Mouse (Mus musculus): Measurements from ENCODE around the gene Tmem270. TPM values are rescaled to one million over a fixed set of nuclear protein-coding genes. Genes with fewer than 3 reads are reported as not detected.
A peak's percentile ranks its signal among the peaks of the same experiment; 100 is the strongest.
"Not testable (repeated sequence)": the region's sequence is repeated elsewhere in the genome, so short reads cannot be mapped to it uniquely, and the experiment has no call there.

Gene Tmem270
- polyA plus RNA-seq, 1 experiment from 2014 or later: not detected

DNA sequence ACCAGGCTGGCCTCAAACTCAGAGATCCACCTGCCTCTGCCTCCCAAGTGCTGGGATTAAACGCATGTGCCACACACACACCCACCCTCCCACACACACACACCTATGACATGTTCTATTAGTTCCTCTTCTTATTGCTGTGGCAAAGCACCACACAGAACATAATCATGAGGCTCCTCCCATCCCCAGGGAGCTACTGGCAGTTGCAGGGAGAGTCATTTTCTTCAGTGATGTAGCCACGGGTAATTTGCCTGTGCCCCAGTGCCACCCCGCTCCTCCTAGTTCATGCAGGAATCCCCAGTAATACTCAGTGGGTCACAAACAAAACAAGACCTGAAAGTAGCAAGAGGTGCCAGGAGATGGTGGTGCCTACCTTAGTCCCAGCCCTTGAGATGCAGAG, 28.1 kb upstream of the Tmem270 start:
- WGBS: 80% methylated on average over 3 of the region's 3 CpGs
- no peak for ATAC-seq (ENCODE audit: insufficient number of reproducible peaks, insufficient read depth, low FRiP score, low read depth)

DNA sequence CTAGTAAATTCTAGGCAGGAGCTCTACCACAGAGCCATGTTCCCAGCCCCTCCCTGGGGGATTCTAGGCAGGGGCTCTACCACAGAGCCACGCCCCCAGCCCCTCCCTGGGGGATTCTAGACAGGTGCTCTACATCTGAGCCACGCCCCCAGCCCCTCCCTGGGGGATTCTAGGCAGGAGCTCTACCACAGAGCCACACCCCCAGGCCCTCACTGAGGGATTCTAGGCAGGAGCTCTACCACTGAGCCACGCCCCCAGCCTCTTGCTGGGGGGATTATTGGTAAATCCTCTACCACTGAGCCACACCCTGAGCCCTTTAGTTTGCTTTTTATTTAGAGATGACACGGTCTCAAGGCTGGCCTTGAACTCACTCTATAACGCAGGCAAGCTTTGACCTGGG, 27.2 kb upstream of the Tmem270 start:
- not testable (repeated sequence) for H3K27ac ChIP-seq (ENCODE audit: low read length); ATAC-seq (ENCODE audit: insufficient number of reproducible peaks, insufficient read depth, low FRiP score, low read depth); H3K9me3 ChIP-seq (ENCODE audit: control insufficient read depth, low read depth, low read length); H3K9ac ChIP-seq (replicated peaks; ENCODE audit: low read depth, low read length); H3K4me1 ChIP-seq (ENCODE audit: control insufficient read depth, insufficient read depth, low read length); H3K36me3 ChIP-seq (ENCODE audit: control insufficient read depth, insufficient read depth, low read length); H3K4me3 ChIP-seq (ENCODE audit: low read depth, low read length); H3K27me3 ChIP-seq (ENCODE audit: control insufficient read depth, insufficient read depth, low read length); H3K4me2 ChIP-seq (replicated peaks; ENCODE audit: low read depth, low read length)
- 82% methylated on average over 5 of the region's 5 CpGs for WGBS

More for the DNA sequence above, 28.1 kb upstream of the Tmem270 start:
- no peak overlapping the region for H3K9ac ChIP-seq (replicated peaks; ENCODE audit: low read depth, low read length)
- no peak overlapping the region for H3K27ac ChIP-seq (ENCODE audit: low read length)
- H3K9me3 ChIP-seq (ENCODE audit: control insufficient read depth, low read depth, low read length): no peaks in the 10 kb centered on the region
- no peaks in the 10 kb centered on the region for H3K27me3 ChIP-seq (ENCODE audit: control insufficient read depth, insufficient read depth, low read length)
- H3K36me3 ChIP-seq (ENCODE audit: control insufficient read depth, insufficient read depth, low read length): no peaks in the 10 kb centered on the region
- H3K4me3 ChIP-seq (ENCODE audit: low read depth, low read length): no peak overlapping the region
- H3K4me2 ChIP-seq (replicated peaks; ENCODE audit: low read depth, low read length): no peak overlapping the region
- H3K4me1 ChIP-seq (ENCODE audit: control insufficient read depth, insufficient read depth, low read length): no peaks in the 10 kb centered on the region; the same call in 1 of the 2 replicates

DNA sequence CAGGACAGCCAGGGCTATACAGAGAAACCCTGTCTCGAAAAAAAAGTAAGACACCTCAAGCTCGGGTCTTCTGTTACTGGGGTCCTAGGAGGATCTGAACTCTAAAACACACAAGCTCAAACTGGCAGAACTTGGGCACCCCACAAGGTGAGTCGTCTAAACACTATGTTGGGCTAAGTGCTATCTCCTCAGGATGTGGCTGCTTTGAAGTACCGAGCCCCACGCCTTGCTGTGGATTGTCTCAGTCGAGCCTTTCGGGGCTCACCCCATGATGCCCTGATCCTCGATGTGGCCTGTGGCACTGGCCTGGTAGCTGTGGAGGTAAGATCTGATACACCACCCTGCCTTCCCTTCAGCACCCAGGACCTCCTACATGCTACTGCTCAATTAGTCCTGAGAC, 26.7 kb upstream of the Tmem270 start:
- WGBS: 90% methylated on average over 8 of the region's 8 CpGs
- no peak overlapping the region for H3K27ac ChIP-seq (ENCODE audit: low read length)
- H3K27me3 ChIP-seq (ENCODE audit: control insufficient read depth, insufficient read depth, low read length): no peaks in the 10 kb centered on the region
- H3K4me1 ChIP-seq (ENCODE audit: control insufficient read depth, insufficient read depth, low read length): no peaks in the 10 kb centered on the region; the same call in 1 of the 2 replicates
- H3K4me3 ChIP-seq (ENCODE audit: low read depth, low read length): no peak overlapping the region
- ATAC-seq (ENCODE audit: insufficient number of reproducible peaks, insufficient read depth, low FRiP score, low read depth): no peak
- no peaks in the 10 kb centered on the region for H3K36me3 ChIP-seq (ENCODE audit: control insufficient read depth, insufficient read depth, low read length)
- H3K4me2 ChIP-seq (replicated peaks; ENCODE audit: low read depth, low read length): no peak overlapping the region
- H3K9ac ChIP-seq (replicated peaks; ENCODE audit: low read depth, low read length): no peak overlapping the region
- H3K9me3 ChIP-seq (ENCODE audit: control insufficient read depth, low read depth, low read length): no peaks in the 10 kb centered on the region

- Histone ChIP-seq H3K4me1 (ENCODE audit: control insufficient read depth, insufficient read depth, low read length) (no peaks in the 10 kb centered on the region; the same call in 1 of the 2 replicates), H3K27me3 (ENCODE audit: control insufficient read depth, insufficient read depth, low read length) (no peaks in the 10 kb centered on the region), H3K36me3 (ENCODE audit: control insufficient read depth, insufficient read depth, low read length) (no peaks in the 10 kb centered on the region), H3K4me3 (ENCODE audit: low read depth, low read length) (peak overlapping the region; percentile 71), H3K27ac (ENCODE audit: low read length) (no peak overlapping the region; the same call in 1 of the 2 replicates), H3K4me2 (replicated peaks; ENCODE audit: low read depth, low read length) (peak overlapping the region; percentile 68), H3K9me3 (ENCODE audit: control insufficient read depth, low read depth, low read length) (no peaks in the 10 kb centered on the region), H3K9ac (replicated peaks; ENCODE audit: low read depth, low read length) (peak overlapping the region; percentile 43; the same call in 1 of the 2 replicates)
- no peak for ATAC-seq (ENCODE audit: insufficient number of reproducible peaks, insufficient read depth, low FRiP score, low read depth)
- WGBS: 44% methylated on average over 9 of the region's 9 CpGs
These were observed 26.4 kb upstream of the Tmem270 start for GRCm38 (mm10) chr5:134932903-134933276.

DNA sequence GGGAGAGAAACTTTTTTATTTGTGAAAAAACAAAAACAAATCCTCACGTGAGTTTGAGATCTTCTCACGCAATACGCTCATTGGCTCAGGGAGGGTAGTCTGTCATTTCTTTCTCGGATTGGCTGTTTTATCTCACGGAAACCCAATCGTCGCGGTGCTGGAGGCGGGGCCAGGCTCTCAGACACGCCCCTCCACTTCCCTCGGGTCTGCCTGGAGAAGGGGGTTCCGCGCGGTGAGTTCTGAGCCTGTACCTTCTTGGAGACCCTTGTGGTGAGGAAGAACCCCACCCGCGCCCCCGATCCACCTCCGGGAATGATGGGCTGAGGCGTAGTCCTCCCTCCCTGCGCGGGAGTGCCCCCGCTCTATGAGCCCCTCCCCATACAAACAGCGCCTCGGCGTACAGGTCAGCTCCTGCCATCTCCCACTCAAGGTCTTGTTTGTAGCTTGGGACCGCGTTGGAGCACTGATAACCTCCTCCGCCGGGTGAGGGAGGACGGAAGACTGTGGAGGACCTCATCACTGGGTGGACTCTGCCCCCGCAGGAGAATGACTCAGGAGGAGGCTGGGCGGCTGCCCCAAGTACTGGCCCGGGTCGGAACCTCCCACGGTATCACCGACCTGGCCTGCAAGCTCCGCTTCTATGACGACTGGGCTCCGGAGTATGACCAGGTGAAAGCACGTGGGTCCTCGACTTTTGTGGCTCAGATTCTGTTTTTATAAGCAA, 25.8 kb upstream of the Tmem270 start, which contains the start of gene Mettl27:
Gene Mettl27 (plus strand): TSS at position 190 of the 724 bp plus-strand sequence.
- Histone ChIP-seq H3K9me3 (ENCODE audit: control insufficient read depth, low read depth, low read length) (no peaks in the 10 kb centered on the region), H3K9ac (replicated peaks; ENCODE audit: low read depth, low read length) (peak within 1 kb of the TSS; percentile 43), H3K27me3 (ENCODE audit: control insufficient read depth, insufficient read depth, low read length) (no peaks in the 10 kb centered on the region), H3K4me2 (replicated peaks; ENCODE audit: low read depth, low read length) (peak within 1 kb of the TSS; percentile 68), H3K36me3 (ENCODE audit: control insufficient read depth, insufficient read depth, low read length) (no peaks in the 10 kb centered on the region), H3K4me1 (ENCODE audit: control insufficient read depth, insufficient read depth, low read length) (no peaks in the 10 kb centered on the region; the same call in 1 of the 2 replicates), H3K27ac (ENCODE audit: low read length) (peak within 1 kb of the TSS; percentile 73), H3K4me3 (ENCODE audit: low read depth, low read length) (peak within 1 kb of the TSS; percentile 71)
- peak; percentile 95 for ATAC-seq (ENCODE audit: insufficient number of reproducible peaks, insufficient read depth, low FRiP score, low read depth)
- WGBS: under 1% methylated on average over 40 of the region's 41 CpGs

DNA sequence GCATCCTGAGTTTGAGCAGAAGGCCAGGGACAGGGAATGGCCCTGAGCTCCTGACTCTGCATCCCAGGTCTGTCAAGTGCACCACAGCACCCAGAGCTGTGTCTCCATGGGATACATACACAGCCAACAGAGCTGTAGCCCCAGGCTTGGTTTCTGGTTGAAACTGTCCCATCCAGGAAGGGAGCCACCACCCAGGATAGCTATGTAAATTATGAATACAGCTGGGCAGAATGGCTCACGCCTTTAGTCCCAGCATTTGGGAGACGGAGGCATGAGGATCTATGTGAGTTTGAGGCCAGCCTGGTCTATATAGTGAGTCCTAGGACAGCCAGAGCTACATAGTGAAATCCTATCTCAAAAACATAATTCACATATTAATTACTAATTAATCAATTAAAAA, 23.5 kb upstream of the Tmem270 start:
- H3K27ac ChIP-seq (ENCODE audit: low read length): no peak overlapping the region
- no peak for ATAC-seq (ENCODE audit: insufficient number of reproducible peaks, insufficient read depth, low FRiP score, low read depth)
- 88% methylated on average over 2 of the region's 2 CpGs for WGBS
- H3K4me3 ChIP-seq (ENCODE audit: low read depth, low read length): no peak overlapping the region
- H3K9me3 ChIP-seq (ENCODE audit: control insufficient read depth, low read depth, low read length): no peaks in the 10 kb centered on the region
- H3K27me3 ChIP-seq (ENCODE audit: control insufficient read depth, insufficient read depth, low read length): no peaks in the 10 kb centered on the region
- no peak overlapping the region for H3K9ac ChIP-seq (replicated peaks; ENCODE audit: low read depth, low read length)
- H3K36me3 ChIP-seq (ENCODE audit: control insufficient read depth, insufficient read depth, low read length): no peaks in the 10 kb centered on the region
- no peaks in the 10 kb centered on the region; the same call in 1 of the 2 replicates for H3K4me1 ChIP-seq (ENCODE audit: control insufficient read depth, insufficient read depth, low read length)
- H3K4me2 ChIP-seq (replicated peaks; ENCODE audit: low read depth, low read length): no peak overlapping the region

GRCm38 (mm10) chr5:134926726-134927125, 20.2 kb upstream of the Tmem270 start:
- Histone ChIP-seq H3K27me3 (ENCODE audit: control insufficient read depth, insufficient read depth, low read length) (no peaks in the 10 kb centered on the region), H3K4me3 (ENCODE audit: low read depth, low read length) (no peak overlapping the region), H3K27ac (ENCODE audit: low read length) (no peak overlapping the region), H3K9me3 (ENCODE audit: control insufficient read depth, low read depth, low read length) (no peaks in the 10 kb centered on the region), H3K4me1 (ENCODE audit: control insufficient read depth, insufficient read depth, low read length) (no peaks in the 10 kb centered on the region), H3K9ac (replicated peaks; ENCODE audit: low read depth, low read length) (no peak overlapping the region), H3K4me2 (replicated peaks; ENCODE audit: low read depth, low read length) (no peak overlapping the region), H3K36me3 (ENCODE audit: control insufficient read depth, insufficient read depth, low read length) (no peaks in the 10 kb centered on the region)
- 70% methylated on average over 4 of the region's 4 CpGs for WGBS
- ATAC-seq (ENCODE audit: insufficient number of reproducible peaks, insufficient read depth, low FRiP score, low read depth): no peak

DNA sequence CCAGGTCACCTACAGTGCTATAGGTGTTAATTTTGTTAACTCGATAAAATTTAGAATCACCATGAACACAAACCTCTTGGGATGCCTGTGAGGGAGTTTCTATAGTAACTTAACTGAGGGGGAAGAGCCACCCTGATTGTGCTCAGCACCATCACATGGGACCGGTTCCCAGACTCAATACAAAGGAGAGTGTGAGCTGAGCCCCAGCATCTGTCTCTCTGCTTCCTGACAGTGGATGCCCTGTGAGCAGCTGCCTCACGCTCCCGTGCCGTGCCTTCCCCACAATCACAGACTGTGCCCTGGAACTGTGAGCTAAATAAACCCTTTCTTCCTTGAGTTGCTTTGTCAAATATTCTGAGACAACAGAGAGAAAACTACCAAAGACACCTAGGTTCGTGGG, 16.6 kb upstream of the Tmem270 start:
- H3K4me3 ChIP-seq (ENCODE audit: low read depth, low read length): no peak overlapping the region
- 67% methylated on average over 6 of the region's 6 CpGs for WGBS
- ATAC-seq (ENCODE audit: insufficient number of reproducible peaks, insufficient read depth, low FRiP score, low read depth): no peak
- H3K27me3 ChIP-seq (ENCODE audit: control insufficient read depth, insufficient read depth, low read length): no peaks in the 10 kb centered on the region
- no peaks in the 10 kb centered on the region for H3K9me3 ChIP-seq (ENCODE audit: control insufficient read depth, low read depth, low read length)
- no peaks in the 10 kb centered on the region for H3K36me3 ChIP-seq (ENCODE audit: control insufficient read depth, insufficient read depth, low read length)
- H3K4me1 ChIP-seq (ENCODE audit: control insufficient read depth, insufficient read depth, low read length): no peaks in the 10 kb centered on the region
- no peak overlapping the region for H3K4me2 ChIP-seq (replicated peaks; ENCODE audit: low read depth, low read length)
- no peak overlapping the region for H3K27ac ChIP-seq (ENCODE audit: low read length)
- no peak overlapping the region for H3K9ac ChIP-seq (replicated peaks; ENCODE audit: low read depth, low read length)

DNA sequence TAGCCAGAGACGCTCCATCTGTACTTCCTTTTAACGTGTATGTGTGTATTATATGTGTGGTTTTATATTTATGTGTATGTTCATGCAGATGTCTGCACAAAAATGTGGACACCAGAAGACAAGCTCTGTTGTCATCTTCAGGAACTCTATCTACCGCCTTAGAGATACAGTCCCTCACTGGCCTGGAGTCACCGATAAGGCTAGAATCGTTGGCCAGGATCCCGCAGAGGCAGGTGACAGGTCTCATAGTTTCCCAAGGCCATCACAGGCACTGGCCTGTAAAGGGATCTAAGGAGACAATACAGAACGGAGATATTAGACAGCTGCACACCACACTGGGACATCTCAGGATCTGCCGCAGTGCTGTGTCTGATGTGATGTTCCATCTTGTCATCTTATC, 14.6 kb upstream of the Tmem270 start:
- H3K9me3 ChIP-seq (ENCODE audit: control insufficient read depth, low read depth, low read length): no peaks in the 10 kb centered on the region
- 86% methylated on average over 8 of the region's 8 CpGs for WGBS
- no peak for ATAC-seq (ENCODE audit: insufficient number of reproducible peaks, insufficient read depth, low FRiP score, low read depth)
- H3K4me1 ChIP-seq (ENCODE audit: control insufficient read depth, insufficient read depth, low read length): no peaks in the 10 kb centered on the region
- H3K27ac ChIP-seq (ENCODE audit: low read length): no peak overlapping the region
- H3K27me3 ChIP-seq (ENCODE audit: control insufficient read depth, insufficient read depth, low read length): no peaks in the 10 kb centered on the region
- H3K36me3 ChIP-seq (ENCODE audit: control insufficient read depth, insufficient read depth, low read length): no peaks in the 10 kb centered on the region
- H3K9ac ChIP-seq (replicated peaks; ENCODE audit: low read depth, low read length): no peak overlapping the region
- no peak overlapping the region for H3K4me3 ChIP-seq (ENCODE audit: low read depth, low read length)
- no peak overlapping the region for H3K4me2 ChIP-seq (replicated peaks; ENCODE audit: low read depth, low read length)

All from stomach, embryonic 14.5 days (tissue).